Comparison of ENCODE assay signal across 8 mouse cellular contexts in genomic region chr6:122764446-122765297, GRCm38 (mm10). TPM values are rescaled to one million over a fixed set of nuclear protein-coding genes. Genes with fewer than 3 reads are reported as not detected.
A peak's percentile ranks its signal among the peaks of the same experiment; 100 is the strongest.
DNase-seq lines count a peak whose midpoint lies in the region; ATAC-seq and TF ChIP-seq lines count a peak whose summit lies in the region.

No protein-coding gene starts in this region.

- peaks cover 10% of the 10 kb centered on the region; the same call in 1 of the 2 replicates for H3K4me1 ChIP-seq in lung, embryonic 16.5 days (replicated peaks; ENCODE audit: control insufficient read depth, insufficient read depth, low read length)
- peaks cover 3% of the 10 kb centered on the region; the same call in 1 of the 2 replicates for H3K4me1 ChIP-seq in intestine, postnatal 0 days (replicated peaks; ENCODE audit: control insufficient read depth, insufficient read depth, low read length)
- peaks cover 68% of the 10 kb centered on the region for H3K4me1 ChIP-seq in liver, embryonic 13.5 days (replicated peaks)

- peak overlapping the region; percentile 89 for H3K4me2 ChIP-seq in lung, embryonic 16.5 days (ENCODE audit: low read depth, low read length)
- peak overlapping the region; percentile 74 for H3K4me2 ChIP-seq in intestine, postnatal 0 days (replicated peaks; ENCODE audit: low read depth)
- peak overlapping the region; percentile 96 for H3K4me2 ChIP-seq in liver, embryonic 13.5 days

- ATAC-seq in lung, embryonic 16.5 days (ENCODE audit: low read depth) = peak; percentile 60
- ATAC-seq in intestine, postnatal 0 days = peak; percentile 41; the same call in 1 of the 2 replicates
- peak; percentile 62 for ATAC-seq in liver, embryonic 13.5 days (ENCODE audit: low read depth)

- no peaks in the 10 kb centered on the region for H3K9me3 ChIP-seq in lung, embryonic 16.5 days (ENCODE audit: control insufficient read depth, low read length)
- H3K9me3 ChIP-seq in intestine, postnatal 0 days (ENCODE audit: control insufficient read depth) = no peaks in the 10 kb centered on the region
- no peaks in the 10 kb centered on the region for H3K9me3 ChIP-seq in liver, embryonic 13.5 days (replicated peaks)

- H3K9ac ChIP-seq in lung, embryonic 16.5 days (ENCODE audit: low read length) = peak overlapping the region; percentile 45
- no peak overlapping the region for H3K9ac ChIP-seq in intestine, postnatal 0 days (ENCODE audit: low read depth, low read length)
- H3K9ac ChIP-seq in liver, embryonic 13.5 days = peak overlapping the region; percentile 75

- TF ChIP-seq CTCF in intestine, postnatal 0 days (IDR thresholded peaks at IDR 0.05; ENCODE audit: low read depth) = no peak

- DNase-seq in lung, postnatal 36 days = no peak
- DNase-seq in cerebellum, adult 9-10 months = peak; percentile 83
- DNase-seq in frontal cortex, postnatal 14 days (ENCODE audit: low spot score in 2 of 2) = peak; percentile 71
- DNase-seq in liver, embryonic 13.5 days = peak; percentile 59
- peak; percentile 78 for DNase-seq in retina, embryonic 14.5 days (ENCODE audit: low spot score)
- no peak for DNase-seq in urinary bladder, postnatal 25 days (ENCODE audit: low spot score)

- H3K4me3 ChIP-seq in lung, embryonic 16.5 days (ENCODE audit: low read length) = peak overlapping the region; percentile 50
- H3K4me3 ChIP-seq in intestine, postnatal 0 days (ENCODE audit: low read depth, low read length) = peak overlapping the region; percentile 43
- peak overlapping the region; percentile 67 for H3K4me3 ChIP-seq in liver, embryonic 13.5 days (replicated peaks)

- under 1% methylated on average over 56 of the region's 56 CpGs for WGBS in lung, embryonic 16.5 days
- WGBS in intestine, postnatal 0 days = under 1% methylated on average over 56 of the region's 56 CpGs
- WGBS in liver, embryonic 13.5 days (ENCODE audit: insufficient replicate concordance) = under 1% methylated on average over 56 of the region's 56 CpGs

- no peaks in the 10 kb centered on the region for H3K36me3 ChIP-seq in lung, embryonic 16.5 days (ENCODE audit: control insufficient read depth, insufficient read depth, low read length)
- H3K36me3 ChIP-seq in intestine, postnatal 0 days (ENCODE audit: control insufficient read depth, insufficient read depth) = no peaks in the 10 kb centered on the region
- H3K36me3 ChIP-seq in liver, embryonic 13.5 days = no peaks in the 10 kb centered on the region

- H3K27me3 ChIP-seq in lung, embryonic 16.5 days (ENCODE audit: control insufficient read depth, insufficient read depth, low read depth, low read length) = no peaks in the 10 kb centered on the region
- H3K27me3 ChIP-seq in intestine, postnatal 0 days (replicated peaks; ENCODE audit: control insufficient read depth, insufficient read depth, low read length) = peaks cover 22% of the 10 kb centered on the region
- no peaks in the 10 kb centered on the region for H3K27me3 ChIP-seq in liver, embryonic 13.5 days

- H3K27ac ChIP-seq in lung, embryonic 16.5 days (ENCODE audit: low read length) = no peak overlapping the region
- no peak overlapping the region for H3K27ac ChIP-seq in intestine, postnatal 0 days (ENCODE audit: low read depth, low read length)
- H3K27ac ChIP-seq in liver, embryonic 13.5 days = peak overlapping the region; percentile 89

RNA-seq across cellular contexts. Expression of gene Slc2a3, which starts 36.8 kb away (rescaled TPM):
- polyA plus RNA-seq in lung, embryonic 16.5 days (2015; fragmentation: Nextera tagmentation; extraction: Ambion mirVana) = 6.9 and 7.5 TPM in 2 replicates
- polyA plus RNA-seq in intestine, postnatal 0 days (2015; fragmentation: Nextera tagmentation; extraction: Ambion mirVana) = 2.9 TPM in 2 replicates
- 18.6 and 21.4 TPM in 2 replicates for polyA plus RNA-seq in liver, embryonic 13.5 days (2015; fragmentation: Nextera tagmentation; extraction: Ambion mirVana)

RNA-seq across cellular contexts. Expression of gene Foxj2, which starts 55.0 kb away (rescaled TPM):
- polyA plus RNA-seq in lung, embryonic 16.5 days (2015; fragmentation: Nextera tagmentation; extraction: Ambion mirVana) = 5.5 and 6.2 TPM in 2 replicates
- polyA plus RNA-seq in intestine, postnatal 0 days (2015; fragmentation: Nextera tagmentation; extraction: Ambion mirVana) = 2.8 and 2.9 TPM in 2 replicates
- 1.0 and 1.2 TPM in 2 replicates for polyA plus RNA-seq in liver, embryonic 13.5 days (2015; fragmentation: Nextera tagmentation; extraction: Ambion mirVana)

RNA-seq across cellular contexts. Expression of gene Nanog, which starts 57.4 kb away (rescaled TPM):
- polyA plus RNA-seq in lung, embryonic 16.5 days (2015; fragmentation: Nextera tagmentation; extraction: Ambion mirVana) = 0.28 and 0.54 TPM in 2 replicates
- polyA plus RNA-seq in intestine, postnatal 0 days (2015; fragmentation: Nextera tagmentation; extraction: Ambion mirVana) = 0.08 and 0.12 TPM in 2 replicates
- not detected in 2 replicates for polyA plus RNA-seq in liver, embryonic 13.5 days (2015; fragmentation: Nextera tagmentation; extraction: Ambion mirVana)

Comparison
In these comparisons a context has a peak if more than half of its experiments do, and no peak if none do; other contexts are left out.
1. DNase-seq: peak in cerebellum, adult 9-10 months (single experiment), frontal cortex, postnatal 14 days (2 of 2), liver, embryonic 13.5 days (single experiment) and retina, embryonic 14.5 days (single experiment); none in lung, postnatal 36 days (single experiment) and urinary bladder, postnatal 25 days (single experiment).
2. Peak in every context shown above with its lines, with median percentiles within 50 percentile points of each other: ATAC-seq, H3K4me2 ChIP-seq and H3K4me3 ChIP-seq.